Mouse (Mus musculus) testis, postnatal 14 days (tissue): ENCODE results near the gene Osbpl3.

Source experiments
- DNase-seq: peaks from one replicate; pipeline ENCODE4 v3.0.0; 2021; ENCODE audit warnings: low spot score

Gene Osbpl3

GRCm38 (mm10) chr6:50372516-50373424 is 83.2 kb downstream of the Osbpl3 start:
- DNase-seq: no peak

GRCm38 (mm10) chr6:50371501-50372086 is 84.4 kb downstream of the Osbpl3 start:
- no peak for DNase-seq

DNA sequence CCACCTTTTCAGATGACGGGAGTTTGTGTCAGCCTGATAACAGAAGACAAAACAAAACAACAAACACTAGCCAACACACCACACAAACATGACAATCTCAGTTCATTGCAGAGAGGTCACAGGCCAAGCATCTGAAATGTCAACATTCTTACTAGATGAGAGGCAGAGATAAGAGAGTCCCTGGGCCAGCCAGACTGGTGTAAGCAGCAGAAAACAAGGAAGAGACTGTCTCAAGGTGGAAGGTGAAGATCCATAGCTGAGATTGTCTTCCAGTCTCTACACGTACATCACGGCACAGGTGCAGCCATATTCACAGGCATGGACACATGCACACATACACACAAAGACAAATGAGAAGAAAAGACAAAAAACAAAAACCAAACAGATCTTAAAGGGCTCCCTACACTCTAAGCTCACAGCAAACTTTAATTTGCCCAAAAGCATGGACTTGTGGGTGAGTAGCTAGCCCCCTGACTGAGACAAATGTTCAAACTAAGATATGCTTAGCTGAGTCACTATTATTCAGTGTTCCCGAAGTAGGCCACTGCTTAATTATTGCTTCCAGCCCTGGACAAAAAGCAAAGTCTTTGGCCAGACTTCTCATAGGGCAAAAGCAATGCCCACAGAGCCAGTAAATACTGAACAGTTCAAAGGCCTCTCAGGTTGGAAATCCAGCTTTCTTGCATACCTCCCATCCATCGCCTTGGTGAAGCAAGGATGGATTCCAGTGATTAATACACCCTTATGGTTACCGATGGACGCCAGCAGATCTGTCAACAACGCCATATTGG is 87.3 kb downstream of the Osbpl3 start:
- DNase-seq: no peak

- no peak for DNase-seq
Observed at GRCm38 (mm10) chr6:50367836-50368235, 88.2 kb downstream of the Osbpl3 start.

DNA sequence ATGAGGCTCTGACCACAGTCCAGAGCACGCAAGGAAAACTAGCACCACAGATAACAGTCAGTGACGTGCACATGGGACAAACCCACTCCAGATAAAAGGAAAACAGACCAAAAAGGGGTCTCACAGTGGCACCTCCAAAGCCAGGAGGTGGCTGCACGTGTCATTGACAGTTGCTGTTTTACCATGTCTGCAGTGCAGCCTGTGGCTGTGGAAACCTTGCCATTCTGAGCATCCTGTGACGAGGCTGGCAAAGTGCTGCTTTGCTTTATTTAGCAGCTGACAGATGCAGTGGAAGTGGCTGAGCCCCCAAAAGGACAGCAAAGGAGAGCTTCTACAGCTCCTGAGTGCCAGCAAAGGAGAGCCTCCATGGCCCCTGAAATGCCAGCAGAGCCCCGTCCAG is 89.3 kb downstream of the Osbpl3 start:
- DNase-seq: no peak

DNA sequence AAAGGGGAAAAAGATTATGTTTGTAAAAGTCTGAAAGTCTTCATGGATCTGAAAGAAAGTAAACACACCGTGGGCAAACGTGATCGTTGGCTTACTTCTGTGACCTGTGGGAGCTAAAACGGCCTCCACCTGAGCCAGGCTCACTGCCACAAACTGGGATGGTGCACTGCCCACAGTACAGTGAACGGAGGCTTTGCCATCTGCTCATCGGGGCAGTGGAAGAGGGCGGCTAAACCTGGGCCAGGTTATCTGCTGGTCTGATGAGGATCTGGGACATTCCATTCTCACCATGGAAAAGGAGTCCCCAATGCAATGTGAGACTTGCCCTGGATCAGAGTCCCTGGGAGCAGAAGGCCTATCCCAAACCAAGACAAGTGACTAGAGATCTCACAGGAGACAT is 89.7 kb downstream of the Osbpl3 start:
- no peak for DNase-seq

DNA sequence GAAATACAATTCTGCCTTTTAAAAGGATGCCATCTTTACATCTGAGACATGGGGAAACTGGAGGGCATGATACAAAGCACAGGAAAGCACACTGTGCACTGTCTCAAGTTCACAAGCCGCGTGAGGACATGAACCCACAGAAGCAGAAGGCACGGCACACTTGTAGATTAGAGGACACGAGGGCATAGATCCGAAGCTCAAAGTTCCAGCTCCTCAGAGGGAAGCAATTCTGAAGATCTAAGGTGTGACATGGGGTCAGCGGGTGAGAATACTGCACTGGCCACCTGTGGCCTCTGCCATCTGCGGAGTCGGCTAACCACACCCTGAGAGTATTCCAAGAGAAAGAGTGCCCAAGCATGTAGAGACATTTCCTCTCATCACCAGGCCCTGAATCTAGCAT is 91.6 kb downstream of the Osbpl3 start:
- DNase-seq: no peak

GRCm38 (mm10) chr6:50363385-50363784 is 92.6 kb downstream of the Osbpl3 start:
- no peak for DNase-seq

GRCm38 (mm10) chr6:50362704-50363261 is 93.2 kb downstream of the Osbpl3 start:
- DNase-seq: no peak

GRCm38 (mm10) chr6:50362196-50362595 is 93.8 kb downstream of the Osbpl3 start:
- no peak for DNase-seq

DNA sequence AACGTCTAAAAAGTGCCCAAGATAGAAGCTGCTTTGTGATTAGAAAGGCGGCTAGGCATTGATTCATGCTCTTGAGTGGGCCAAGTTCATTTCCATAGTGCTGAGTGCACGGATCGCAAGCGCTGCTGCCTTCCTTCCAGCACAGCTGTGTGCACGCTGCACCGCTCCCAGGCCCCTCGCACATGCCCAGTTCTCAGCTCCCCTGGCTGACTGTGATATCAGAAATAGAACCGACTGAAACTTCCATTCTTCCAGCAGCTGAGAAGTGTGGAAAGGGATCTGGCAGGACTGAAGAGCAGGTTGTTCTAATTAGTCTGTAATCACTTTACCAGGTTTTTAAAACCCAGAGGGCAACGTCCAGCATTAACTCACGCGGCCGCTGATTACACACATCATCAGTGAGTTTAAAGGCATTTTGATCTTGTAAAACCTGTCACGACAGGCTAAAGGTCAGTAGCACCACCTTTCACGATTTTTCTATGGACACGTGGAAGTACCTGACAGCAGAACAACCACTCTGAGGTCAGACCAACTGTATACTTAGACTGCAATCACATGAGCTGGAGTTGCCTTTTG is 97.8 kb downstream of the Osbpl3 start:
- DNase-seq: no peak

DNA sequence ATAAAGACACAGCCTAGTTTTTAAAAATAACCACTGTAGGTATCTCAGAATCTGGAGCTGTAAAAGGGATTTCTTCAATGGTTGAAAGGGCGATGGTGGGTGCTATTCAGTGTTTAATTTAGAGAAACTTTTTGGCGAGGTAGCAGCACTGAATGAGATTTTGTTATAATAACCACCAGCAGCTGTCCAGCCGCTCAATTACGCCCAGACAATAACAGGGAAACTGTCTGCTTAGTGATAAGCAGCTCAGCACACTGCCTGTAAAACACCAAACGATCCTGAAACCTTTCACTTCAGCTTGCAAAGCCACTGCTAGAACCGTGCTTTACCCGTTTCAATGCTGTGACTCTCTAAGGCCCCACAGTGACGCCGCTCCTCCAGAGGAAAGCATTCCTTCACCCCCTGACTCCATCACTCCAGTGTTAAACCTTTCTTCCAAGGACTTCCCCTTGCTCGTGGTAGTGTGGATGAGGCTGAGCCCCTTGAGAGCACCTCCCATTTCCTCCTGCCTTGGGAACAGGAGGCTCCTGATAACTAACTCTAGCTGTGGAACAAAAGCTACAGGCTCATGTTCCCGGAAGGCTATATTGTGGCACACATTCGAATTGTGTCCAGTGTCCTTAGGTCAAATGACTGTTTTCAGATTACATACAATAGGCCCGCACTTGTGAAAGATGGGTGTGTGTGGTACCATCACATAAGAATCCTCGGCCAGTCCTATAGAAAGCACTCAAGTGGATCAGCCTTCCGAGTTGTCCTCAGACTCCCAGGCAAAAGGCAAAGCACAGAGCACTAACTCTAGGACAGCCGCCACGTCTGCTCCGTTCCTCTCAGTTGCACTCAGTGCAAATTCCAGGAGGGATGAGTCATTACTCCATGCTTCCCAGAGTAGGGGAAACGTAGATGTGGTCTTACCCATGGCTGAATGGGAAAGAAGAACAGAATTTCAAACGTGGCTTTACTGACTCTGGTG is 101.0 kb downstream of the Osbpl3 start:
- DNase-seq: no peak

DNA sequence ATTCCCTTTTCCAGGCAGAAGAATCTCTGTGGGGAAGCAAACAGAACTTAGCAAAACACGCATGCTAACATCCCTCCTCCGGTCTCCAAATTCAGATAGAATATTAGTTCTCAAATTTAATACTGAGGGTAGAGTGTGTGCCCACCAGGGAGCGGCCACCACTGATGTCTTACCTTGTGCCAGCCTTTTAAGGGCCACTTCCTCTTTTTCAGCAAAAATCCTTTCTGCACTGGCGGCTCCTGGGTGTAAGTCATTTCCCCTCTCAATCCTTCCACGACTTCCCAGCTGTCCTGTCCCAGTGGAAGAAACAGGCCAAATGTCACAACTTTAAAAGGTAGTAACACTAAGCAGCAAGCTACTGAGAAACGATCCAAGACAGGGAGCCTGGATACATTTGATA is 103.2 kb downstream of the Osbpl3 start:
- DNase-seq: no peak

- no peak for DNase-seq
Observed at GRCm38 (mm10) chr6:50350911-50351310, 105.1 kb downstream of the Osbpl3 start.

DNA sequence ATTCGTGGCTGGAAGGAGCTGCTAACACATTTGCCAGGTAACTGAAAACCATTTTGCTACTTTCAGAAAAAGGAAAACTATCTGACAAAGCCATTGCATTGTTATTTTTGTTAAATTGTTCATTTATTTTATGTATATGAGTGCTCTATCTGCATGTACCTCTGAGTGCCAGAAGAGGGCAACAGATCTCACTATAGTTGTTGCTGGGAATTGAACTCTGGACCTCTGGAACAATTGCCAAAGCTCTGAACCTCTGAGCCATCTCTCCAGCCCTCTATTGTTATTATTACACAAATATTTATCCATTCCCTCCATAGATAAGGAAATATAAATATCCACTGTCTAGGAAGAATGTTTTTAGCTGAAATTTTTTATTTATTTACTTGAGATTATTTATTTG is 107.4 kb downstream of the Osbpl3 start:
- no peak for DNase-seq

- no peak for DNase-seq
Observed at GRCm38 (mm10) chr6:50346204-50346603, 109.8 kb downstream of the Osbpl3 start.

GRCm38 (mm10) chr6:50340226-50340906 is 115.6 kb downstream of the Osbpl3 start:
- DNase-seq: no peak

DNA sequence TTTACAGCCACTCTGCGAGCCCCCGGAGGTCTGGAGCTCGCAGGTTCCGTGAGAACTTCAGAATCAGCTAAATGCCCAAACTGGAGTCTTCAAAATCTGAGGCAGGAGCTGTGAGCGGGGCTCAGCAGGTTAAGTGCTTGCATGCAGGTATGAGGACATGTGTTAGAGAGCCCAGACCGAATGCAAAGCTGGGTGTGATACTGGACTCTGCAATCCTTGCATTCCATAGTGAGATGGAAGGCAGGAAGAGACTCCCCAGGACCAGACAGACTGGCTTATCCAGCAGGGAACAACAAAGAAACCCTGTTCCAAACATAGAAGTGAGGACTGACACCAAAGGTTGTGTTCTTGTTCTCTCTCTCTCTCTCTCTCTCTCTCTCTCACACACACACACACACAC is 118.6 kb downstream of the Osbpl3 start:
- no peak for DNase-seq

- DNase-seq: no peak
Observed at GRCm38 (mm10) chr6:50336376-50336775, 119.6 kb downstream of the Osbpl3 start.
